Mouse (Mus musculus): ENCODE data around the gene Acacb. TPM values are rescaled to one million over a fixed set of nuclear protein-coding genes. Genes with fewer than 3 reads are reported as not detected.

The Acacb gene
- polyA plus RNA-seq, 1 experiment from 2014 or later = 12.1 TPM

DNA sequence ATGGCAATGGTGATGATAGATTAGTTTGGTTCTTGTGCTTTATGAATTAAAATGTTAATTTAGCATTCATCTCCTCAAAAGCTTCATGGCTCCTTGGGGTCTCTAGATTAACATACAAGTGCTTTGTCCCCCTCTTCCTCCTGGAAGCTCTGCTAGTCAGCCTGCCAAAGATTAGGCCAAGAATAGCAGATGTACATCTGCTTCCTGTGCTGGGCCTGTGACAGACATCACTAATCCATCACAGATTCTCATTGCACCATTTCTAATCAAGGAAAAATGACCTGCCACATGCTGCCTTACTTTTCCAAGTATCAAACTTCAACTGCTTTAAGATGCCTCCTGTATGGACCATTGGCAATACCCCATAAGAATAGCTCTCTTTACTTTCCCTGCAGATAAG lies 115.2 kb downstream of the Acacb start:
- no peak overlapping the region for H3K9ac ChIP-seq (ENCODE audit: low read length)
- H3K4me1 ChIP-seq (ENCODE audit: control insufficient read depth in 2 of 2, insufficient read depth in 2 of 2, low read length in 2 of 2) = no peaks in the 10 kb centered on the region
- H3K4me2 ChIP-seq (ENCODE audit: low read length) = no peak overlapping the region
- no peak overlapping the region for H3K4me3 ChIP-seq (ENCODE audit: control insufficient read depth in 1 of 2, insufficient read depth in 1 of 2, low read depth in 1 of 2, low read length in 2 of 2)
- no peak for ATAC-seq (ENCODE audit: insufficient number of reproducible peaks, insufficient read depth, low FRiP score, low read depth)
- H3K9me3 ChIP-seq (ENCODE audit: control insufficient read depth, low read length) = peaks cover 2% of the 10 kb centered on the region; the same call in 1 of the 2 replicates
- H3K27ac ChIP-seq (replicated peaks in 1 of 2; ENCODE audit: control insufficient read depth in 1 of 2, insufficient read depth in 1 of 2, low read depth in 2 of 2, low read length in 2 of 2) = no peak overlapping the region
- no peaks in the 10 kb centered on the region for H3K36me3 ChIP-seq (ENCODE audit: control insufficient read depth, insufficient read depth, low read length)
- H3K27me3 ChIP-seq (ENCODE audit: control insufficient read depth, insufficient read depth, low read length) = no peaks in the 10 kb centered on the region

DNA sequence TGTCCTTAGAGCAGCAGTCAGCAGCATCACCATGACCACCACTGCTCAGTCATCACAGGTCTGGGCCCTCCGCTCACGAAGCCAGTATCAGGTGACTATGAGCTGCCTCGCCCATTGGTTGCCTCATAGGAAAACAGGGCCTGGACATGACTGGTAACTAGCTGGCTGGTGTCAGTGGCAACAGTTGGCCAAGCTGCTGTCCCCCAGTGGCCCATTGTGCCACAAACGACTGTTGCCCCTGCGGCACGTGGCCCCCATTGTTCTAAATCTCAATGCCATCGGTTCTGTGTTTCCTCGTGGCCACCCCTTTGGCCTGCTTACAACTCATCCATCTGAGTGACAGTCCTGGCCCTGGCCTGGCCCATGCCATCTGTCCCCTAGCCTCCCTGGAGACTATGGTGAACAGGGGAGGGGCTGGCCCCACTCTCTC lies 117.7 kb downstream of the Acacb start:
- no peak overlapping the region for H3K4me2 ChIP-seq (ENCODE audit: low read length)
- ATAC-seq (ENCODE audit: insufficient number of reproducible peaks, insufficient read depth, low FRiP score, low read depth) = no peak
- H3K36me3 ChIP-seq (ENCODE audit: control insufficient read depth, insufficient read depth, low read length) = no peaks in the 10 kb centered on the region
- peaks cover 15% of the 10 kb centered on the region for H3K27me3 ChIP-seq (ENCODE audit: control insufficient read depth, insufficient read depth, low read length)
- H3K27ac ChIP-seq (replicated peaks in 1 of 2; ENCODE audit: control insufficient read depth in 1 of 2, insufficient read depth in 1 of 2, low read depth in 2 of 2, low read length in 2 of 2) = no peak overlapping the region
- H3K9ac ChIP-seq (ENCODE audit: low read length) = no peak overlapping the region
- no peak overlapping the region for H3K4me3 ChIP-seq (ENCODE audit: control insufficient read depth in 1 of 2, insufficient read depth in 1 of 2, low read depth in 1 of 2, low read length in 2 of 2)
- no peaks in the 10 kb centered on the region for H3K4me1 ChIP-seq (ENCODE audit: control insufficient read depth in 2 of 2, insufficient read depth in 2 of 2, low read length in 2 of 2)
- 81% methylated on average over 8 of the region's 8 CpGs for WGBS
- H3K9me3 ChIP-seq (ENCODE audit: control insufficient read depth, low read length) = peaks cover 2% of the 10 kb centered on the region; the same call in 1 of the 2 replicates

DNA sequence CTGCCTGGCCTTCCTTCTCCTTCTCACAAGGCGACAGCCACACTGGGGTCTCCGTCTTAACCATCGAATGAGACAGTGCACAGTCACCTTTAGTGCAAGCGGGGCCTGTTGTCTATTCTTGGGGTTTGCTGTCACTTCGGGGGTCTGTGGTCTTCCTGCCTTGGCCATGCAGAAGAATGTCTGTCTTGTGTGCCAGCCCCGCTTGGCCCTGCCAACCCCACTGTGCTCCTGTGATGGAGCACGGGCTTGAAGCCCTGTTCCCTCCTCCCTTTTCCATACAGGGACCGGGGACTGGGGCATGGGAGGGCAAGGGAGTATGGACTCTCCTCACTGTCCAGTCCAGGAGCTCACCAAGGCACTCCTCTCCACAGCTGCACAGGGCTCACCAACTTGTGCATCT lies 118.5 kb downstream of the Acacb start:
- Histone ChIP-seq H3K9ac (ENCODE audit: low read length) (no peak overlapping the region), H3K4me2 (ENCODE audit: low read length) (no peak overlapping the region), H3K4me3 (ENCODE audit: control insufficient read depth in 1 of 2, insufficient read depth in 1 of 2, low read depth in 1 of 2, low read length in 2 of 2) (no peak overlapping the region), H3K36me3 (ENCODE audit: control insufficient read depth, insufficient read depth, low read length) (no peaks in the 10 kb centered on the region), H3K27me3 (ENCODE audit: control insufficient read depth, insufficient read depth, low read length) (peaks cover 19% of the 10 kb centered on the region), H3K27ac (replicated peaks in 1 of 2; ENCODE audit: control insufficient read depth in 1 of 2, insufficient read depth in 1 of 2, low read depth in 2 of 2, low read length in 2 of 2) (no peak overlapping the region), H3K9me3 (ENCODE audit: control insufficient read depth, low read length) (peaks cover 2% of the 10 kb centered on the region; the same call in 1 of the 2 replicates), H3K4me1 (ENCODE audit: control insufficient read depth in 2 of 2, insufficient read depth in 2 of 2, low read length in 2 of 2) (no peaks in the 10 kb centered on the region)
- ATAC-seq (ENCODE audit: insufficient number of reproducible peaks, insufficient read depth, low FRiP score, low read depth) = no peak
- WGBS = 78% methylated on average over 8 of the region's 8 CpGs

DNA sequence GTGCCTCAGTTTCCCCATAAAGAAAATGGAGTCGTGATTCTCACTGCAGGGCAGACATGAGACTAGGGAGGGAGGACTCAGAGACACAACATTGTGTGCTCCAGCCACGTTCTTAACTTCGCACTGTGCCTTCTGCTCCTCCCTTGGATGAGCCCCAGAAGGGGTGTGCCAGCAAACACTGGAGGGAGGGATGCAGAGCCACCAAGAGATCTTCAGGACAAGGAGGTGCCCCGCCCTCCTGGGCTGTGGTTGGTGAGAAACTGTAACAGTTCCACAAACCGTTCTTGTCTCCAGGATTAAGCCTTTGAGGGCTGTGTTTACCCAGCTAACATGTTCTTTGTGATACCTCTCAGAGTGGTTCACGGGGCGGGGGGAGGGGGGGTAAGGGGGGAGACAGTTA lies 122.3 kb downstream of the Acacb start:
- ATAC-seq (ENCODE audit: insufficient number of reproducible peaks, insufficient read depth, low FRiP score, low read depth) = no peak
- H3K4me2 ChIP-seq (ENCODE audit: low read length) = no peak overlapping the region
- peaks cover 57% of the 10 kb centered on the region for H3K27me3 ChIP-seq (ENCODE audit: control insufficient read depth, insufficient read depth, low read length)
- H3K4me3 ChIP-seq (ENCODE audit: control insufficient read depth in 1 of 2, insufficient read depth in 1 of 2, low read depth in 1 of 2, low read length in 2 of 2) = no peak overlapping the region
- no peak overlapping the region for H3K9ac ChIP-seq (ENCODE audit: low read length)
- H3K36me3 ChIP-seq (ENCODE audit: control insufficient read depth, insufficient read depth, low read length) = no peaks in the 10 kb centered on the region
- no peak overlapping the region for H3K27ac ChIP-seq (replicated peaks in 1 of 2; ENCODE audit: control insufficient read depth in 1 of 2, insufficient read depth in 1 of 2, low read depth in 2 of 2, low read length in 2 of 2)
- no peaks in the 10 kb centered on the region for H3K9me3 ChIP-seq (ENCODE audit: control insufficient read depth, low read length)
- peaks cover 0 to 4% of the 10 kb centered on the region in 2 experiments; a peak in 3 of 4 replicates for H3K4me1 ChIP-seq (ENCODE audit: control insufficient read depth in 2 of 2, insufficient read depth in 2 of 2, low read length in 2 of 2)
- WGBS = 42% methylated on average over 7 of the region's 7 CpGs

DNA sequence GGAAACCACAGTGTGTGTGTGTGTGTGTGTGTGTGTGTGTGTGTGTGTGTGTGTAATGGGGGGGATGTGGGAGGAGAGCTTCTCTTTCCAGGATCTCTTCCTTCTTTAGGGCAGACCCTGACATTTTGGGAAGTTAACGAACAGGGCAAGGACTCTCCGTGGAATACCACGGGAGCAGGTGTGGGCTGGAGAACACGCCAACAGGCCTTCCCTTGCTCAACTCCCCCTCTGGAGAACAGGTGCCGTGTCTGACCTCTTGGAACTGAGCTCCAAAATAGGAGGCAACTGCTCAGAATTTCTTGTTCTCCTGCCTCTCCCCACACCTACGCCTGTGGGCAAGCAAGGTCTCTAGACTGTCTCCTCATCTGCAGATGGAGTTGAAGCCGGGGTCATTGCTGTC lies 123.2 kb downstream of the Acacb start:
- no peak overlapping the region for H3K27ac ChIP-seq (replicated peaks in 1 of 2; ENCODE audit: control insufficient read depth in 1 of 2, insufficient read depth in 1 of 2, low read depth in 2 of 2, low read length in 2 of 2)
- peaks cover 66% of the 10 kb centered on the region for H3K27me3 ChIP-seq (ENCODE audit: control insufficient read depth, insufficient read depth, low read length)
- H3K4me3 ChIP-seq (ENCODE audit: control insufficient read depth in 1 of 2, insufficient read depth in 1 of 2, low read depth in 1 of 2, low read length in 2 of 2) = no peak overlapping the region

DNA sequence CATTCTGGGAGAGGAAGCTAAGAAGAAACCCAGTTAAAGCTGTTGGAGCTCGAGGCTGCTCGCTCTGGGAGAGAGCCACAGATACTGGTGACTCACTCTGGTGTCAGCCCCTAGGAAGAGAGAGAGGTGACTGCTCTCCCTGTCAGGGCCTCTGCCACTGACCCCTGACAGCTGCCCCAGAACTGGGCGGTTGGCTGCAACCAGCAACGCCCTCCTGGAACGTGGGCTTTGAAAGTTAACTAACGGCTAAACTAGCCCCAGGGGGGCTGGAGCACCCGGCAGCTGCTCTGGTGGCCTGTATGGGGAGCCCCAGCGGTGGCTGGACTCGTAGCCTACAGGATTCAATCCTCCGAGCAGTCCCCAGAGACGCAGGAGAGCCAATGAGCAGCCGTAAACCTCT lies 123.6 kb downstream of the Acacb start:
- H3K9ac ChIP-seq (ENCODE audit: low read length) = no peak overlapping the region
- ATAC-seq (ENCODE audit: insufficient number of reproducible peaks, insufficient read depth, low FRiP score, low read depth) = no peak
- H3K27me3 ChIP-seq (ENCODE audit: control insufficient read depth, insufficient read depth, low read length) = peaks cover 71% of the 10 kb centered on the region
- no peaks in the 10 kb centered on the region for H3K36me3 ChIP-seq (ENCODE audit: control insufficient read depth, insufficient read depth, low read length)
- no peak overlapping the region for H3K27ac ChIP-seq (replicated peaks in 1 of 2; ENCODE audit: control insufficient read depth in 1 of 2, insufficient read depth in 1 of 2, low read depth in 2 of 2, low read length in 2 of 2)
- 19% methylated on average over 12 of the region's 12 CpGs for WGBS
- H3K4me1 ChIP-seq (ENCODE audit: control insufficient read depth in 2 of 2, insufficient read depth in 2 of 2, low read length in 2 of 2) = peaks cover 0 to 9% of the 10 kb centered on the region in 2 experiments; a peak in 3 of 4 replicates
- H3K4me2 ChIP-seq (ENCODE audit: low read length) = no peak overlapping the region
- no peaks in the 10 kb centered on the region for H3K9me3 ChIP-seq (ENCODE audit: control insufficient read depth, low read length)
- H3K4me3 ChIP-seq (ENCODE audit: control insufficient read depth in 1 of 2, insufficient read depth in 1 of 2, low read depth in 1 of 2, low read length in 2 of 2) = no peak overlapping the region

More for the DNA sequence above, 123.2 kb downstream of the Acacb start:
- H3K9me3 ChIP-seq (ENCODE audit: control insufficient read depth, low read length) = no peaks in the 10 kb centered on the region
- H3K4me1 ChIP-seq (ENCODE audit: control insufficient read depth in 2 of 2, insufficient read depth in 2 of 2, low read length in 2 of 2) = peaks cover 0 to 9% of the 10 kb centered on the region in 2 experiments; a peak in 3 of 4 replicates
- 76% methylated on average over 7 of the region's 7 CpGs for WGBS
- no peak for ATAC-seq (ENCODE audit: insufficient number of reproducible peaks, insufficient read depth, low FRiP score, low read depth)
- no peak overlapping the region for H3K4me2 ChIP-seq (ENCODE audit: low read length)
- no peak overlapping the region for H3K9ac ChIP-seq (ENCODE audit: low read length)
- no peaks in the 10 kb centered on the region for H3K36me3 ChIP-seq (ENCODE audit: control insufficient read depth, insufficient read depth, low read length)

DNA sequence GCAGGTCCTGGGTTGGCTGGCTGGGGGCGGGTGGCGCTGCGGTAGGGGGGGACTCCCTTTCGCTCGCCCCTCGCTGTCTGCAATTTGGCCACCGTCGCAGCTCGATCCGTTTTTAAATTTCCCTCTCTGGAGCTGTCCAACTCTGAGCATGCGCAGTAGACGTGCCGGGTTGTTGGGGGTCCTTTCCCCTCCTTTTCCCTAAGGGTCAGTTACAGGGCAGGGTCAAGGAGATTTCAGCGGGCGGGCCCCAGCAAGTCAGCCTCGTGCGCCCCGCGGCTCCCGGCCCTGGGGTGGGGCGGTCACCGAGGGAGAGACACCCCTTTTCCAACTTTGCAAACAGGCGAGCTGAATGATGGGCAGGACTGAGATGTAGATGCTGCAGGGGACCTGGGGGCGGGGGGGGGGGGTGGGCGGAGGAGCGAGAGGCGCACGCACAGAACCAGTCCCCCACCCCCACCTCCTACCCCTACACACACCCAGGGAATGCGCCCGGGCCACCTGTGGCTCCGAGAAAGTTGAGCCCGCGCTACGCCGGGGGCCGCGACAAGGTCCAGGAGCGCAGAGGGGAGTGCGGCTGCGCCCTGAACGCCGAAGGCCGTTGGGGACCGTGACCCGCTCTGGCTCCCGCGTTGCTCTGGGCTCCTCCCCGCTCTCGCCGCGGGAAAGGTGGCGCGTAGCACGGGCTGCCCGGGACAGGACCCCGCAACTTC lies 127.5 kb downstream of the Acacb start, which contains the start of gene Foxn4:
Gene Foxn4 (minus strand): TSS at position 115 of the 710 bp plus-strand sequence.
- peaks cover 95% of the 10 kb centered on the region for H3K27me3 ChIP-seq (ENCODE audit: control insufficient read depth, insufficient read depth, low read length)
- peak within 1 kb of the TSS; percentile 58 for H3K4me2 ChIP-seq (ENCODE audit: low read length)
- peak within 1 kb of the TSS; percentile 35 for H3K4me3 ChIP-seq (ENCODE audit: control insufficient read depth in 1 of 2, insufficient read depth in 1 of 2, low read depth in 1 of 2, low read length in 2 of 2)
- H3K36me3 ChIP-seq (ENCODE audit: control insufficient read depth, insufficient read depth, low read length) = no peaks in the 10 kb centered on the region
- no peak within 1 kb of the TSS for H3K9ac ChIP-seq (ENCODE audit: low read length)
- 1% methylated on average over 40 of the region's 56 CpGs for WGBS
- no peak for ATAC-seq (ENCODE audit: insufficient number of reproducible peaks, insufficient read depth, low FRiP score, low read depth)
- peaks cover 0 to 9% of the 10 kb centered on the region in 2 experiments; a peak in 3 of 4 replicates for H3K4me1 ChIP-seq (ENCODE audit: control insufficient read depth in 2 of 2, insufficient read depth in 2 of 2, low read length in 2 of 2)
- H3K9me3 ChIP-seq (ENCODE audit: control insufficient read depth, low read length) = no peaks in the 10 kb centered on the region
- H3K27ac ChIP-seq (replicated peaks in 1 of 2; ENCODE audit: control insufficient read depth in 1 of 2, insufficient read depth in 1 of 2, low read depth in 2 of 2, low read length in 2 of 2) = no peak within 1 kb of the TSS
